In the genomic region with DNA sequence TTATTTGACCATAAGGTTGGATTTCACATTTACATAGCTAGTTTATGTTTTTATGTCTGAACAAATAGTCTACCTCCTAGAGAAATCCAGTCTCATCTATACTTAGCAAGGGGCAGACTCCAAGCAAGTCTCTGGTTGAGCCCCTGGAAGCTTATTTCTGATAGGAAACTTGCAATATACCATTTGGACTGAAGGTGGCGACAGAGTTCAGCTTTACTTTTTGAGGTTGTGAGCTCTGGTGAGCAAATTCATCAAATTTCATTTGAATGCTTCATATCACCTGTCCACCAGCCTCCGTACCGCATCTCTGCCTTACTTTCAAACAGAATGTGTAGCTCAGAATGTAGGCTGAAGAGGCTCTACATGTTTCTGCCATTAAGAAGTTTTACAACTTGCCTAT, we compare ENCODE assay signal across 8 mouse cellular contexts. TPM values are rescaled to one million over a fixed set of nuclear protein-coding genes. Genes with fewer than 3 reads are reported as not detected.
A peak's percentile ranks its signal among the peaks of the same experiment; 100 is the strongest.
DNase-seq lines count a peak whose midpoint lies in the region; ATAC-seq and TF ChIP-seq lines count a peak whose summit lies in the region.

No protein-coding gene starts in this region.

- H3K4me3 ChIP-seq in layer of hippocampus, adult 2 months: no peak overlapping the region

- TF ChIP-seq CTCF in layer of hippocampus, adult 2 months (conservative IDR thresholded peaks at IDR 0.05): peak; percentile 92

- no peak for DNase-seq in cerebellum, adult 11-12 months
- peak; percentile 47 for DNase-seq in urinary bladder, postnatal 14 days (ENCODE audit: low spot score)
- DNase-seq in urinary bladder, postnatal 10 days (ENCODE audit: low spot score): no peak
- DNase-seq in embryo, embryonic 11 days: peak; percentile 73
- peak; percentile 8 to 68 for DNase-seq in layer of hippocampus, adult 2 months (ENCODE audit: low spot score in 2 of 2)
- DNase-seq in spleen, postnatal 4 days (ENCODE audit: low spot score in 2 of 2): peak; percentile 17 to 69

- peak; percentile 49; the same call in 1 of the 2 replicates for ATAC-seq in cerebellum, adult (ENCODE audit: insufficient number of reproducible peaks, low FRiP score, low TSS enrichment)
- peak; percentile 55; the same call in 1 of the 2 replicates for ATAC-seq in megakaryocyte-erythroid progenitor cell, adult 5-6 weeks (replicated peaks; ENCODE audit: low FRiP score, low TSS enrichment, poor library complexity, severe bottlenecking)

- H3K27ac ChIP-seq in layer of hippocampus, adult 2 months: no peak overlapping the region

RNA-seq across cellular contexts. Expression of gene Il1f10, which starts 5.8 kb away (rescaled TPM):
- not detected for total RNA-seq in layer of hippocampus, adult 2 months (2021)
- total RNA-seq in megakaryocyte-erythroid progenitor cell, adult 5-6 weeks (2014; fragmentation: Nextera tagmentation): not detected in 2 replicates
- total RNA-seq in megakaryocyte-erythroid progenitor cell, adult 5-6 weeks (2017): not detected in 2 replicates

RNA-seq across cellular contexts. Expression of gene Il1f5, which starts 20.1 kb away (rescaled TPM):
- not detected for total RNA-seq in layer of hippocampus, adult 2 months (2021)
- total RNA-seq in megakaryocyte-erythroid progenitor cell, adult 5-6 weeks (2014; fragmentation: Nextera tagmentation): not detected in 2 replicates
- total RNA-seq in megakaryocyte-erythroid progenitor cell, adult 5-6 weeks (2017): not detected in 2 replicates

RNA-seq across cellular contexts. Expression of gene Il1rn, which starts 39.8 kb away (rescaled TPM):
- total RNA-seq in layer of hippocampus, adult 2 months (2021): not detected
- 1.6 TPM in 1 of 2 replicates, not detected in the other for total RNA-seq in megakaryocyte-erythroid progenitor cell, adult 5-6 weeks (2014; fragmentation: Nextera tagmentation)
- total RNA-seq in megakaryocyte-erythroid progenitor cell, adult 5-6 weeks (2017): not detected in 2 replicates

Comparison
In these comparisons a context has a peak if more than half of its experiments do, and no peak if none do; other contexts are left out.
1. DNase-seq: peak in urinary bladder, postnatal 14 days (single experiment), embryo, embryonic 11 days (single experiment), layer of hippocampus, adult 2 months (2 of 2) and spleen, postnatal 4 days (2 of 2); none in cerebellum, adult 11-12 months (single experiment) and urinary bladder, postnatal 10 days (single experiment).